Mouse (Mus musculus): ENCODE measurements around the gene Vegfd. TPM values are rescaled to one million over a fixed set of nuclear protein-coding genes. Genes with fewer than 3 reads are reported as not detected.

Gene Vegfd
- total and polyA plus RNA-seq, 3 experiments, result 0.06 TPM; not detected in 2

DNA sequence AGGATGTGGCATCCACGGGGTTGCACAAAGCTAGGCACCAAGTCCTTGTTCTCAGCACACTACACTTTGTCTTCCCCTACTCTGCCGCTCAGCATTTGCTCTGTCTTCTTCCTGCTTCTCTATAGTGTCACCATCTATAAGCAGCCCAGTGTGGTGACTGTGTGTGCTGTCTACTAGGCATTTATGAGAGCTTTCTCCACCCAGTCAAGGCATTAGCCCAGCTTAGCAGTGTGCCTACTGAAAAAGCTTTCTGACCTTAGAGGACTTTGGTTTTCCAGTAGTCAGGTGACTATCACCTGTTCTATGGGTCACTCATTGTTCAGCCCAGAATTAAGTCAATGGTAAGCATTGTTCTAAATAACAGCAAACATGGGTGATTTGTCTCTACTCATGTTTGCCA is 58.0 kb downstream of the Vegfd start:
- peaks cover 8 to 44% of the 10 kb centered on the region in 2 experiments; a peak in 3 of 4 replicates for H3K4me1 ChIP-seq (ENCODE audit: control insufficient read depth in 1 of 2, insufficient read depth in 2 of 2, low read length in 2 of 2)
- no peak overlapping the region; the same call in 1 of the 2 replicates for H3K27ac ChIP-seq (ENCODE audit: control insufficient read depth, low read depth, low read length)
- H3K9me3 ChIP-seq (replicated peaks; ENCODE audit: insufficient read depth, low read length), result no peaks in the 10 kb centered on the region
- no peak for DNase-seq (ENCODE audit: low read depth, low spot score)
- H3K79me2 ChIP-seq (ENCODE audit: control insufficient read depth, insufficient read depth, low read length, poor library complexity), result no peaks in the 10 kb centered on the region
- H3K4me3 ChIP-seq (ENCODE audit: control insufficient read depth in 1 of 2, insufficient read depth in 1 of 2, low read depth in 2 of 2, low read length in 2 of 2), result no peak overlapping the region
- peaks cover 24 to 54% of the 10 kb centered on the region in 2 experiments for H3K36me3 ChIP-seq (ENCODE audit: control insufficient read depth in 1 of 2, insufficient read depth in 2 of 2, low read length in 2 of 2)
- no peak overlapping the region for H3K9ac ChIP-seq (ENCODE audit: control insufficient read depth, low read depth, low read length, poor library complexity, severe bottlenecking)
- TF ChIP-seq RAD21 (IDR thresholded peaks at IDR 0.05; ENCODE audit: low read depth, low read length), result no peak
- TF ChIP-seq MYC (IDR thresholded peaks at IDR 0.05; ENCODE audit: low read depth, low read length), result no peak
- TF ChIP-seq TCF12 (IDR thresholded peaks at IDR 0.05; ENCODE audit: low read depth, low read length), result no peak
- TF ChIP-seq HCFC1 (IDR thresholded peaks at IDR 0.05; ENCODE audit: low read depth, low read length), result no peak
- no peak for TF ChIP-seq ZC3H11A (IDR thresholded peaks at IDR 0.05; ENCODE audit: low read depth, low read length)
- TF ChIP-seq POLR2AphosphoS2 (IDR thresholded peaks at IDR 0.05; ENCODE audit: low read length), result no peak; the same call in 1 of the 2 replicates
- TF ChIP-seq NELFE (IDR thresholded peaks at IDR 0.05; ENCODE audit: low read depth, low read length), result no peak
- TF ChIP-seq ETS1 (IDR thresholded peaks at IDR 0.05; ENCODE audit: low read depth, low read length), result no peak
- no peak for TF ChIP-seq ZNF384 (IDR thresholded peaks at IDR 0.05; ENCODE audit: low read depth, low read length)
- TF ChIP-seq ZMIZ1 (IDR thresholded peaks at IDR 0.05; ENCODE audit: low read depth, low read length), result no peak
- no peak for TF ChIP-seq MAX (IDR thresholded peaks at IDR 0.05; ENCODE audit: low read length)
- no peak for TF ChIP-seq BHLHE40 (IDR thresholded peaks at IDR 0.05; ENCODE audit: borderline replicate concordance, low read depth, low read length)
- TF ChIP-seq GABPA (IDR thresholded peaks at IDR 0.05; ENCODE audit: low read depth, low read length), result no peak
- no peak for TF ChIP-seq JUND (IDR thresholded peaks at IDR 0.05; ENCODE audit: low read depth, low read length)
- no peak for TF ChIP-seq MYB (IDR thresholded peaks at IDR 0.05; ENCODE audit: low read depth, low read length)
- no peak for TF ChIP-seq ZKSCAN1 (IDR thresholded peaks at IDR 0.05; ENCODE audit: low read depth, low read length)
- no peak for TF ChIP-seq MEF2A (IDR thresholded peaks at IDR 0.05; ENCODE audit: extremely low read depth, insufficient replicate concordance, low read depth, low read length, poor library complexity, severe bottlenecking)
- no peaks in the 10 kb centered on the region for H3K27me3 ChIP-seq (ENCODE audit: control insufficient read depth in 1 of 2, insufficient read depth in 2 of 2, low read length in 2 of 2)

- Histone ChIP-seq H3K79me2 (ENCODE audit: control insufficient read depth, insufficient read depth, low read length, poor library complexity) (no peaks in the 10 kb centered on the region), H3K36me3 (ENCODE audit: control insufficient read depth in 1 of 2, insufficient read depth in 2 of 2, low read length in 2 of 2) (peaks cover 20 to 52% of the 10 kb centered on the region in 2 experiments), H3K4me1 (ENCODE audit: control insufficient read depth in 1 of 2, insufficient read depth in 2 of 2, low read length in 2 of 2) (peaks cover 8 to 42% of the 10 kb centered on the region in 2 experiments; a peak in 3 of 4 replicates), H3K27me3 (ENCODE audit: control insufficient read depth in 1 of 2, insufficient read depth in 2 of 2, low read length in 2 of 2) (no peaks in the 10 kb centered on the region), H3K9me3 (replicated peaks; ENCODE audit: insufficient read depth, low read length) (no peaks in the 10 kb centered on the region), H3K4me3 (ENCODE audit: control insufficient read depth in 1 of 2, insufficient read depth in 1 of 2, low read depth in 2 of 2, low read length in 2 of 2) (no peak overlapping the region), H3K27ac (ENCODE audit: control insufficient read depth, low read depth, low read length) (no peak overlapping the region; the same call in 1 of the 2 replicates), H3K9ac (ENCODE audit: control insufficient read depth, low read depth, low read length, poor library complexity, severe bottlenecking) (no peak overlapping the region)
- no peak for DNase-seq (ENCODE audit: low read depth, low spot score)
- TF ChIP-seq RAD21 (IDR thresholded peaks at IDR 0.05; ENCODE audit: low read depth, low read length) (no peak), MYB (IDR thresholded peaks at IDR 0.05; ENCODE audit: low read depth, low read length) (no peak), SIN3A (IDR thresholded peaks at IDR 0.05; ENCODE audit: low read length) (no peak), TAL1 (IDR thresholded peaks at IDR 0.05; ENCODE audit: low read length) (no peak), E2F4 (IDR thresholded peaks at IDR 0.05; ENCODE audit: borderline replicate concordance, low read depth, low read length) (no peak), BHLHE40 (IDR thresholded peaks at IDR 0.05; ENCODE audit: borderline replicate concordance, low read depth, low read length) (no peak), EP300 (IDR thresholded peaks at IDR 0.05; ENCODE audit: low read depth in 1 of 2, low read length in 2 of 2) (no peak), ZC3H11A (IDR thresholded peaks at IDR 0.05; ENCODE audit: low read depth, low read length) (no peak), POLR2A (IDR thresholded peaks at IDR 0.05; ENCODE audit: control insufficient read depth in 1 of 2, insufficient read depth in 1 of 2, low read depth in 1 of 2, low read length in 2 of 2, poor library complexity in 1 of 2) (no peak)
Observed at GRCm38 (mm10) chrX:164431541-164431940, 58.4 kb downstream of the Vegfd start.
